Mouse (Mus musculus) stomach, postnatal 0 days (tissue): ENCODE data around the gene Emp2. TPM values are rescaled to one million over a fixed set of nuclear protein-coding genes. Genes with fewer than 3 reads are reported as not detected.

Experiments
- ATAC-seq: fragments of 200-750 bp; cut with Nextera tagmentation; 2 replicates; pipeline ENCODE4 v1.8.0; 2017; ENCODE audit not compliant: low FRiP score, low TSS enrichment
- DNase-seq: peaks from one replicate; pipeline ENCODE4 v3.0.0-alpha.2; 2016; ENCODE audit warnings: low spot score
- H3K27ac ChIP-seq: fragments of 300-500 bp; sonication (generic); replicated peaks from 2 replicates; pipeline ENCODE4 v1.5.1; 2014; ENCODE audit warnings: mild to moderate bottlenecking, control low read depth
- H3K27me3 ChIP-seq: fragments of 300-500 bp; sonication (generic); 2 replicates; pipeline ENCODE4 v1.6.1; 2014; ENCODE audit warnings: low read length; ENCODE audit not compliant: control insufficient read depth, insufficient read depth
- H3K36me3 ChIP-seq: fragments of 300-500 bp; sonication (generic); 2 replicates; pipeline ENCODE4 v1.6.1; 2014; ENCODE audit warnings: low read length, mixed read lengths; ENCODE audit not compliant: control insufficient read depth, insufficient read depth
- H3K4me1 ChIP-seq: fragments of 300-500 bp; sonication (generic); replicated peaks from 2 replicates; pipeline ENCODE4 v1.6.1; 2014; ENCODE audit warnings: antibody characterized with exemption; ENCODE audit not compliant: control insufficient read depth, insufficient read depth
- H3K4me2 ChIP-seq: fragments of 300-500 bp; sonication (generic); replicated peaks from 2 replicates; pipeline ENCODE4 v1.6.1; 2014; ENCODE audit warnings: low read depth, mild to moderate bottlenecking, control low read depth, moderate library complexity
- H3K4me3 ChIP-seq: fragments of 300-500 bp; sonication (generic); 2 replicates; pipeline ENCODE4 v1.5.1; 2014; ENCODE audit warnings: low read depth, low read length, control low read depth
- H3K9ac ChIP-seq: fragments of 300-500 bp; sonication (generic); 2 replicates; pipeline ENCODE4 v1.6.1; 2014; ENCODE audit warnings: mild to moderate bottlenecking, low read length, control low read depth, mixed read lengths
- H3K9me3 ChIP-seq: fragments of 300-500 bp; sonication (generic); 2 replicates; pipeline ENCODE4 v1.6.1; 2016; ENCODE audit warnings: low read length; ENCODE audit not compliant: control insufficient read depth
- CTCF ChIP-seq: IDR thresholded peaks from 2 replicates; pipeline ENCODE4 v1.5.1; 2016; ENCODE audit warnings: antibody characterized with exemption, low read depth, mild to moderate bottlenecking, moderate library complexity
- EP300 ChIP-seq: optimal IDR thresholded peaks from 2 replicates; pipeline ENCODE3; 2016; ENCODE audit warnings: antibody characterized with exemption
- WGBS: fragments of 180-500 bp; shearing (Covaris S2); extraction: QIAGEN DNeasy Blood & Tissue Kit; methylation state at CpG from one replicate; pipeline ENCODE4 v1.1.7; 2014; 5-methylcytosine and 5-hydroxymethylcytosine counted together
- polyA plus RNA-seq: library from polyadenylated mRNA; unstranded; fragments of >200 nt; fragmentation: Nextera tagmentation; extraction: Ambion mirVana; gene quantifications from 2 replicates; pipeline ENCODE4 v1.2.1, GENCODE M21; 2015

Emp2 gene
- polyA plus RNA-seq, 1 experiment from 2014 or later = 81.6 TPM

DNA sequence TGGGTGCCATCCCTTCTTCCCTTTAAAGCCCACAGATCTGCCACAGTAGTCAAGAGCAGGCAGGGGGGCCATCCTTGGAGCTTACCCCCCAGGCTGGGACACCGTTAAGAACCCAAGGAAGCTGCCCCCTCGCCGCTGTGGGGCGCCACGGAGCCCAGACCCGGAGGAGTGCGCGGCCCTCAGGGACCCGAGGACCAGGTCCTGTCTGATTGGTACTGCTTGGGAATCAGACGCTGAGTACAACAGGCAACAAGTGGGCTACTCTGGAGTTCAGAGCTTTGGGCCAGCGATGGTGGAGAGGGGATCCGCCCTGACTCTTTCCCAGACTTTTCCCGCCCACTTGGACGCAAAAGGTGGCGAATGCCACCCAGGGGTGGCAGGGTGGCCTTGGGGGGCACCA is 542 bp downstream of the Emp2 start:
- no peaks in the 10 kb centered on the region for H3K9me3 ChIP-seq
- peak; percentile 46 for DNase-seq
- peaks cover 3% of the 10 kb centered on the region; the same call in 1 of the 2 replicates for H3K4me1 ChIP-seq
- H3K4me2 ChIP-seq = peak overlapping the region; percentile 73
- 4% methylated on average over 15 of the region's 15 CpGs for WGBS
- peak overlapping the region; percentile 71 for H3K9ac ChIP-seq
- no peaks in the 10 kb centered on the region for H3K36me3 ChIP-seq
- H3K27me3 ChIP-seq = no peaks in the 10 kb centered on the region
- TF ChIP-seq EP300 (no peak), CTCF (peak; percentile 64)
- peak overlapping the region; percentile 65 for H3K4me3 ChIP-seq
- peak overlapping the region; percentile 65 for H3K27ac ChIP-seq
- ATAC-seq = peak; percentile 15

DNA sequence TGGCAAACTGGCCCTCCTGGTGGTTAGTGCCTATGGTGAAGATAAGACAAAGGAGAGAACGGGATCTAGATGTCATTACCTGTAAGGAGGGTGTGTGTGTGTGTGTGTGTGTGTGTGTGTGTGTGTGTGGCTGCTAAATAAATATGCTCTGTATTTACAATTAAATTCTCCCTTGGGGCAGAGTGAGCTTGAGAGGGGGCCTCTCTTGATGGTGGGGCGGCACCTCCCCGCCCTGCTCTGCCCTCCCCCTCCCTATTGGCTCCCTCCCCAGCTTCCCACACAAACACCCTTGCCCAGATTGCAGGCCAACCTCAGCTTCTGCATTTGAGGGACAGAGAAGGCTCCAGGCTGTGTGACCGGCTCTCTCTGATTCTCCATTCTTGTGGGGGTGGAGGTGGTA is 1.8 kb downstream of the Emp2 start:
- Histone ChIP-seq H3K27ac (no peak overlapping the region), H3K4me3 (peak overlapping the region; percentile 65; the same call in 1 of the 2 replicates), H3K9ac (0 out of 2 replicates have a peak overlapping the region, but pooled peaks have one; percentile 31), H3K4me1 (peaks cover 3% of the 10 kb centered on the region; the same call in 1 of the 2 replicates), H3K4me2 (peak overlapping the region; percentile 73), H3K36me3 (no peaks in the 10 kb centered on the region), H3K9me3 (no peaks in the 10 kb centered on the region), H3K27me3 (no peaks in the 10 kb centered on the region)
- ATAC-seq = 0 out of 2 replicates have a peak, but pooled peaks have one; percentile 24
- TF ChIP-seq EP300 (no peak), CTCF (no peak)
- WGBS = 60% methylated on average over 3 of the region's 4 CpGs
- peak; percentile 44 for DNase-seq

DNA sequence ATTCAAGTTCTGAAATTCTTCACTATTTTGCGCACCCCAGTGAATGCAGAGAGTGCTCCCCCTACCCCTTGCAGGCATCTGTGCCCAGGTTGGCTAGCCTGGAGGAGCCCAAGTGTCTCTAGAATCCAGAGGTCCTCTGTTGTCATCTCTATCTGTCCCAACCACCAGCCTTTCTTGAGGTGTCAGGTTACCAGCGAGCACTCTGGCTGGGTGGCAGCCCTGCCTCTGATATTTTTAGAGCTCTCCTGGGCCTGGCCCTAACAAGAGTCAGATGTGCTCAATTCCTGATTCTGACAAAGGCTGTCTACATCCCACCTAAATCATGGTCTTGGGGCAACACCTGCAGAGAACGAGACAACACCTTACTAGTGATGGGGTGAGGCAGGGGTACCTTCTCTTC is 2.7 kb downstream of the Emp2 start:
- H3K4me1 ChIP-seq = peaks cover 3% of the 10 kb centered on the region; the same call in 1 of the 2 replicates
- no peak overlapping the region for H3K9ac ChIP-seq
- no peak overlapping the region for H3K27ac ChIP-seq
- H3K9me3 ChIP-seq = no peaks in the 10 kb centered on the region
- no peaks in the 10 kb centered on the region for H3K36me3 ChIP-seq
- H3K27me3 ChIP-seq = no peaks in the 10 kb centered on the region
- TF ChIP-seq EP300 = no peak
- TF ChIP-seq CTCF = no peak
- 51% methylated on average over 3 of the region's 3 CpGs for WGBS
- no peak overlapping the region for H3K4me3 ChIP-seq
- DNase-seq (no peak), ATAC-seq (no peak)
- H3K4me2 ChIP-seq = no peak overlapping the region

DNA sequence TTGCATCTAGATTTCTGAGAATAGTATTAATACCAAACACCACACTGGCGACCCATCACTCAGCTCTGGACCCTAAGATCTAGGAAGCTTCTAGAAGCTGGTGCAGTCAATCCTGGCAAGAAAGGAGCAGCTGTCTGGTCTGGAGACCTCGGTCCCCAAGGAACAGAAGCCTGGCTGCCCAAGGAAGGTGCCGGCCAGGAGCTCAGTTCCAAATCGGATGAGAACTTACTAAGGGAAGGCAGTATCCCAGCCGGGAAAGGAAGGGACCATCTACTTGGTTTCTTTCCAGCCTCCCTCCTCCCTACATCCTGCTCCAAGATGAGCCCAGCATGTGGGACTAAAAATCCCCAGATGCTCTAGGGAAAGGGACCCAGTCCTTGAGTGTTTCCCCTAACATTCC is 3.3 kb downstream of the Emp2 start:
- H3K4me2 ChIP-seq = no peak overlapping the region
- H3K4me1 ChIP-seq = peaks cover 3% of the 10 kb centered on the region; the same call in 1 of the 2 replicates
- no peak overlapping the region for H3K27ac ChIP-seq
- 76% methylated on average over 5 of the region's 5 CpGs for WGBS
- no peak overlapping the region for H3K4me3 ChIP-seq
- no peaks in the 10 kb centered on the region for H3K36me3 ChIP-seq
- no peak for TF ChIP-seq CTCF
- TF ChIP-seq EP300 = no peak
- no peaks in the 10 kb centered on the region for H3K27me3 ChIP-seq
- H3K9ac ChIP-seq = no peak overlapping the region
- DNase-seq (no peak), ATAC-seq (no peak)
- H3K9me3 ChIP-seq = no peaks in the 10 kb centered on the region

DNA sequence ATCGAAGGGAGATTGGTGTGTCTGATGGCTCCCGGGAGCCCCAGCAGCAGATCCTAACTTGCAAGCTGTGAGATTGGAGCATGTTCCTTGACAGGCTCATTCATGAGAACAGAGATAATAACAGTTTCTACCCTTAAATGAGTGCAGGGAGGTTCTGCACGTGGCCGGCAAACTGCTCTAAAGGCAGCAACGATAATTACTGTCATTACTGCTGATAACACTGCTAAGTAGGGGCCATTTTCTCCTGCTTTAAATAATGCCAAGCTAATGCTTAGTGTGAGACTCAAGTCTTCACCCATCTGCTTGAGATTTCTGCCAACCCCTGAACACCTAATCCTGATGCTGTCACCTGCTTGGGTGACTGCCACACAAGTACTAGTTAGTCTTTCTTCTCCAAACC is 6.4 kb downstream of the Emp2 start:
- WGBS = 64% methylated on average over 5 of the region's 5 CpGs
- TF ChIP-seq CTCF (no peak), EP300 (no peak)
- Histone ChIP-seq H3K4me3 (no peak overlapping the region), H3K9me3 (no peaks in the 10 kb centered on the region), H3K4me1 (peaks cover 1% of the 10 kb centered on the region; the same call in 1 of the 2 replicates), H3K27ac (no peak overlapping the region), H3K4me2 (no peak overlapping the region), H3K36me3 (no peaks in the 10 kb centered on the region), H3K9ac (no peak overlapping the region), H3K27me3 (no peaks in the 10 kb centered on the region)
- no peak for DNase-seq
- no peak for ATAC-seq

DNA sequence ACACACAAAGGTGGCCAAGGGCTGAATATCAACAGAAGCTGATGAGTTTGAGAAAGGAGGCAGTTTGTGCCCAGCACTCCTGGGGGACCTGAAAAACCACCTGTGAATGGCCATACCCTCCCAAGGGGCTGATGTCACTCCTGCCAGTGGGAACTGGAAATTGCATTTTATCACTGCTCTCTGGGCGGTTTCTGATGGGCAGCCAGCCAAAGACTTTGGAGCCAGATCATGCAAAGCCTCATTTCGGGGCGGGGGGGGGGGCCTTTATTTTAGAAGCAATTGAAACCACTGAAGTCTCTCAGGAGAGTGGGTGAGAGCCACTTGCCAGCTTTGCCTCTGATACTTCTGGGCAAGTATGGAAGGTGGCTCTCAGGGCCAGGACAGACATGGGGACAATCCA is 7.7 kb downstream of the Emp2 start:
- 45% methylated on average over 3 of the region's 3 CpGs for WGBS
- no peaks in the 10 kb centered on the region for H3K9me3 ChIP-seq
- H3K4me2 ChIP-seq = no peak overlapping the region
- H3K27ac ChIP-seq = no peak overlapping the region
- ATAC-seq (no peak), DNase-seq (no peak)
- TF ChIP-seq CTCF = no peak
- no peak for TF ChIP-seq EP300
- H3K27me3 ChIP-seq = no peaks in the 10 kb centered on the region
- no peaks in the 10 kb centered on the region for H3K4me1 ChIP-seq
- H3K4me3 ChIP-seq = no peak overlapping the region
- no peak overlapping the region for H3K9ac ChIP-seq
- H3K36me3 ChIP-seq = no peaks in the 10 kb centered on the region
